Mouse (Mus musculus) cerebellum, postnatal 10 days (tissue): ENCODE measurements around the gene Chd9.

Experiments
- DNase-seq, 2 experiments: peaks; one replicate each; pipeline ENCODE4 v3.0.0; 2021; ENCODE audit warnings: mixed read lengths in 2 of 2

Chd9 gene

GRCm38 (mm10) chr8:91088452-91088851 is 260.3 kb downstream of the Chd9 start:
- DNase-seq = no peak

- no peak for DNase-seq
These were observed 261.4 kb downstream of the Chd9 start for GRCm38 (mm10) chr8:91089601-91090000.

GRCm38 (mm10) chr8:91094135-91094534 is 266.0 kb downstream of the Chd9 start:
- DNase-seq = no peak

- DNase-seq = no peak
These were observed 270.0 kb downstream of the Chd9 start for GRCm38 (mm10) chr8:91098106-91098505.
